ENCODE assay signal across 8 mouse cellular contexts in the genomic region with DNA sequence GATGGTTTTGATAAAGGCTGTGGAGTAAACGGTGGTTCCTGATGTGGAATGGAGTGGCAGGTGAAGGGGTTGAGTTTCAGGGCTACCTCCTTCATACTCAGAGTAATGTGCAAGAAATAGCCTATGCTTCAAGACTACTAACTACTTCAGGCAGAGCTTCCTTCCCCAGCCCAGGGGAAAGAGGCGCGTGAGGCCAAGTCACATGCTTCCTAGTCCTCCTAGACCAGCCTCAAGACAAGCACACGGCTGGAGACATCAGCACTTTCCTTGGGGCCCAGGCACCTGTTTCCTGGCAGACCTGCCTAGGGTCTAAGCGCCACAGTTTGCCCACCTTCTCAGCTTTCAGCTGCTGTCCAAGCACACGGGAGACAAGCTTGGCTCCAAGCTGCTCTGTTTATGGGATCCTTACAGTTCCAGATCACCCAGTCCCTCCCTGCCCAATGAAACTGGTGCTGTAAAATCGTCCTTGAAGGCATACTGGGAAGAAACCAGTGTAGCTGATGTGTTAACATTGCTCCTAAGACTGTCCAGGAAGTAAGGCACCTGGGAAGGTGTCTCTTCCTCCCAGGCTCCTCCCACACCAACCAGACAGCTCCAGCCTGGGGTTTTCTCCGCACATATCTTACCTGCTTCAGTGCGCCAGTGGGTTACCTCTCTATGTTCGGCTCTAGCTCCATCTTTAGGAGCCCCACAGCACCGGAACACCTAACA. TPM values are rescaled to one million over a fixed set of nuclear protein-coding genes. Genes with fewer than 3 reads are reported as not detected.
A peak's percentile ranks its signal among the peaks of the same experiment; 100 is the strongest.
DNase-seq lines count a peak whose midpoint lies in the region; ATAC-seq and TF ChIP-seq lines count a peak whose summit lies in the region.

No protein-coding gene starts in this region.

- peak; percentile 39 for DNase-seq in induced T-regulatory cell, adult 2 months (ENCODE audit: low read depth)
- DNase-seq in cerebellum, postnatal 14 days: no peak
- no peak for DNase-seq in right cerebral cortex, postnatal 10 days (ENCODE audit: low spot score in 2 of 2)
- DNase-seq in MN1 (ENCODE audit: low spot score): no peak
- DNase-seq in right cerebral cortex, postnatal 4 days: no peak

- peak overlapping the region; percentile 70 for H3K4me3 ChIP-seq in E14TG2a.4 (replicated peaks; ENCODE audit: low read length)
- peak overlapping the region; percentile 51 for H3K4me3 ChIP-seq in liver, embryonic 16.5 days (ENCODE audit: low read depth, low read length)

- no peaks in the 10 kb centered on the region for H3K9me3 ChIP-seq in E14TG2a.4 (ENCODE audit: low read length)
- H3K9me3 ChIP-seq in liver, embryonic 16.5 days (replicated peaks; ENCODE audit: control insufficient read depth, low read length): no peaks in the 10 kb centered on the region

- peak overlapping the region; percentile 96 for H3K27ac ChIP-seq in liver, embryonic 16.5 days (ENCODE audit: low read length)

- no peaks in the 10 kb centered on the region for H3K36me3 ChIP-seq in E14TG2a.4 (ENCODE audit: insufficient read depth, low read length)
- H3K36me3 ChIP-seq in liver, embryonic 16.5 days (ENCODE audit: control insufficient read depth, insufficient read depth): no peaks in the 10 kb centered on the region

- H3K27me3 ChIP-seq in E14TG2a.4 (ENCODE audit: insufficient read depth, low read length): peaks cover 58% of the 10 kb centered on the region
- no peaks in the 10 kb centered on the region for H3K27me3 ChIP-seq in liver, embryonic 16.5 days (ENCODE audit: control insufficient read depth, insufficient read depth, low read depth, low read length)

- TF ChIP-seq CTCF in E14TG2a.4 (conservative IDR thresholded peaks at IDR 0.05; ENCODE audit: low read length): no peak

- H3K4me2 ChIP-seq in liver, embryonic 16.5 days (ENCODE audit: low read depth, low read length): peak overlapping the region; percentile 78

- 4% methylated on average over 11 of the region's 11 CpGs for WGBS in liver, embryonic 16.5 days (ENCODE audit: insufficient replicate concordance)

- H3K9ac ChIP-seq in liver, embryonic 16.5 days (ENCODE audit: low read depth, low read length): peak overlapping the region; percentile 77

- peaks cover 45% of the 10 kb centered on the region for H3K4me1 ChIP-seq in E14TG2a.4 (replicated peaks; ENCODE audit: low read depth, low read length)
- H3K4me1 ChIP-seq in liver, embryonic 16.5 days (ENCODE audit: control insufficient read depth, low read depth, low read length): peaks cover 56% of the 10 kb centered on the region

- ATAC-seq in common myeloid progenitor, adult 5-6 weeks (replicated peaks; ENCODE audit: low read depth, poor library complexity, severe bottlenecking): peak; percentile 29
- ATAC-seq in liver, embryonic 16.5 days (ENCODE audit: low read depth): no peak

RNA-seq across cellular contexts. Expression of a gene that starts 8.1 kb away (rescaled TPM):
- total RNA-seq in common myeloid progenitor, adult 5-6 weeks (2017): 9.3 and 13.0 TPM in 2 replicates
- 25.1 and 28.2 TPM in 2 replicates for polyA plus RNA-seq in liver, embryonic 16.5 days (2015; fragmentation: Nextera tagmentation; extraction: Ambion mirVana)

RNA-seq across cellular contexts. Expression of a gene that starts 37.5 kb away (rescaled TPM):
- total RNA-seq in common myeloid progenitor, adult 5-6 weeks (2017): 0.09 TPM in 1 of 2 replicates, not detected in the other
- 0.04 and 0.05 TPM in 2 replicates for polyA plus RNA-seq in liver, embryonic 16.5 days (2015; fragmentation: Nextera tagmentation; extraction: Ambion mirVana)

RNA-seq across cellular contexts. Expression of a gene that starts 40.4 kb away (rescaled TPM):
- 38.4 and 47.6 TPM in 2 replicates for total RNA-seq in common myeloid progenitor, adult 5-6 weeks (2017)
- polyA plus RNA-seq in liver, embryonic 16.5 days (2015; fragmentation: Nextera tagmentation; extraction: Ambion mirVana): 17.1 and 17.8 TPM in 2 replicates
